ENCODE assay signal across 8 mouse cellular contexts in the genomic region with DNA sequence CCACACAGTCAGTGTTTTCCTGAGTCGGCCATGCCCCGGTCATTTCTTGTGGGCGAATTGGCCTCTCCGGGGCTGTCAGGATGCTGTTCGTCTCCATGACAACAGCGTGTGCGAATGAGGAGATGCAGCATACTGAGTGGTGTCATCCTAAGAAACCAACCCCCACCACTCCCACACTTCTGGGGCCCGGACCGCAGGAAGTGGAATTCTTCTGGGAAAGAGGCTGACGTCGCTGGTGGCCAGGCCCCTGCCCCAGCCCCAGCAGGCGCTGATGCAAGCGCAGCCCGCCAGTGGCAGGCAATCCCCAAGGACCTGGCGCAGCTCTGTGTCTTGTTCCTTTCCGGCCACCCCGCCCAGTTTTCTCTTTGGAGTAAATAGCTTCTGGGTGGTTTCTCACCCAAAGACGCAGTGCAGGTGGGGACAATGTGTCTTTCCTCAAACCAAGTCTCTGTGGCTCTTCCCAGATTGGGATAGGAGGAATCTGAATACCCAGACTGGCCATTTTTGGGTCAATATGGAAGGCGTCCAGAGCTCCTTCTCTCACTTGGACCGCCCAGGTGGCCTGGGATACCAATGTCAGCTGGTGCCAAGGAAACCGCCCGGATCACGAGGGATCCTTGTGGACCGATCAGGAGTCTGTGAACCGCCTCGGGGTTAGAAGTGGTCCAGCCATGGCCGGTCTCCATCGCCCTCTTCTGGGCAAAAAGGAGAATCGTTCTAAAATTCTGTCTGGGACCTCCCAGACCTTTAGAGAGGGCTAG. TPM values are rescaled to one million over a fixed set of nuclear protein-coding genes. Genes with fewer than 3 reads are reported as not detected.
DNase-seq lines count a peak whose midpoint lies in the region; ATAC-seq and TF ChIP-seq lines count a peak whose summit lies in the region.

No protein-coding gene starts in this region.

- peaks cover 22% of the 10 kb centered on the region for H3K27me3 ChIP-seq in hindbrain, embryonic 10.5 days (ENCODE audit: insufficient read depth, poor library complexity, severe bottlenecking)

- peak; percentile 82 for TF ChIP-seq CTCF in lung, adult 2 months (IDR thresholded peaks at IDR 0.05; ENCODE audit: insufficient read depth, low read length)

- H3K27ac ChIP-seq in hindbrain, embryonic 10.5 days = peak overlapping the region; percentile 77

- H3K4me3 ChIP-seq in hindbrain, embryonic 10.5 days = peak overlapping the region; percentile 52
- peak overlapping the region; percentile 10 for H3K4me3 ChIP-seq in lung, adult 2 months (replicated peaks; ENCODE audit: extremely low read depth, low read depth, low read length)

- WGBS in hindbrain, embryonic 10.5 days = under 1% methylated on average over 29 of the region's 29 CpGs
- under 1% methylated on average over 29 of the region's 29 CpGs for WGBS in lung, adult 2 months

- peak; percentile 96 for DNase-seq in MN1 (ENCODE audit: low spot score)
- DNase-seq in cerebellum, adult 9-10 months = peak; percentile 92
- DNase-seq in frontal cortex, adult 2 months (ENCODE audit: extremely low spot score in 1 of 2, low spot score in 1 of 2) = peak; percentile 69 to 87
- DNase-seq in hindbrain, embryonic 10.5 days (ENCODE audit: low spot score) = peak; percentile 81
- peak; percentile 77 to 82 for DNase-seq in layer of hippocampus, adult 8-10 months (ENCODE audit: low spot score in 2 of 2)
- DNase-seq in lung, adult 2 months = peak; percentile 75
- DNase-seq in thymus, postnatal 0 days (ENCODE audit: low spot score) = peak; percentile 62

- no peaks in the 10 kb centered on the region for H3K9me3 ChIP-seq in hindbrain, embryonic 10.5 days

- peaks cover 17% of the 10 kb centered on the region for H3K4me1 ChIP-seq in hindbrain, embryonic 10.5 days (replicated peaks)
- 0 out of 2 replicates have a peak, but pooled peaks cover 4% of the 10 kb centered on the region for H3K4me1 ChIP-seq in lung, adult 2 months (ENCODE audit: control insufficient read depth, insufficient read depth, low read length)

- H3K36me3 ChIP-seq in hindbrain, embryonic 10.5 days = no peaks in the 10 kb centered on the region

- 0 out of 2 replicates have a peak, but pooled peaks have one; percentile 10 for TF ChIP-seq POLR2A in lung, adult 2 months (IDR thresholded peaks at IDR 0.05; ENCODE audit: borderline replicate concordance, extremely low read depth, low read depth, low read length)

- peak; percentile 82 for ATAC-seq in neutrophil, adult 5-6 weeks (ENCODE audit: extremely low read depth, insufficient number of reproducible peaks, low FRiP score, poor library complexity, severe bottlenecking)

RNA-seq across cellular contexts. Expression of a gene that starts 49.2 kb away (rescaled TPM):
- polyA plus RNA-seq in frontal cortex, adult 2 months (2012; rRNA removed) = 55.7 and 63.4 TPM in 2 replicates
- polyA plus RNA-seq in hindbrain, embryonic 10.5 days (2016; fragmentation: Nextera tagmentation; extraction: Ambion mirVana) = 1.7 and 1.9 TPM in 2 replicates
- 100 to 1,000 TPM; 114 to 124 (median 115) TPM for total RNA-seq in layer of hippocampus, adult 8-10 months (2022)
- polyA plus RNA-seq in lung, adult 2 months (2012; rRNA removed) = 14.6 and 14.9 TPM in 2 replicates
- total RNA-seq in neutrophil, adult 5-6 weeks (2017) = 13.4 and 14.2 TPM in 2 replicates
- 6.6 and 7.0 TPM in 2 replicates for polyA plus RNA-seq in thymus, postnatal 0 days (2015; fragmentation: Nextera tagmentation; extraction: Ambion mirVana)

Comparison
In these comparisons a context has a peak if more than half of its experiments do, and no peak if none do; other contexts are left out.
1. Peak in every context shown above with its lines: DNase-seq, ATAC-seq, H3K4me3 ChIP-seq and H3K27ac ChIP-seq.